Comparison of ENCODE assay signal across 9 mouse cellular contexts in genomic region chr11:58018287-58018686, GRCm38 (mm10). TPM values are rescaled to one million over a fixed set of nuclear protein-coding genes. Genes with fewer than 3 reads are reported as not detected.
DNase-seq lines count a peak whose midpoint lies in the region; ATAC-seq and TF ChIP-seq lines count a peak whose summit lies in the region.
"Had no signal": no experiment of that assay in that cellular context is flagged by ENCODE, and none has a peak within 500 bp of the region (broad histone marks: within the 10 kb centered on the region; RNA-seq: fewer than 3 reads in every experiment).

No protein-coding gene starts in this region.

- H3K4me2 ChIP-seq in kidney, postnatal 0 days (ENCODE audit: low read length) = no peak overlapping the region
- H3K4me2 ChIP-seq in liver, embryonic 12.5 days = peak overlapping the region; percentile 22

- H3K27me3 ChIP-seq in cerebellum, adult 2 months (ENCODE audit: control insufficient read depth, insufficient read depth, low read length) = no peaks in the 10 kb centered on the region
- no peaks in the 10 kb centered on the region for H3K27me3 ChIP-seq in kidney, postnatal 0 days (ENCODE audit: insufficient read depth, low read length)
- H3K27me3 ChIP-seq in liver, embryonic 12.5 days (replicated peaks) = no peaks in the 10 kb centered on the region

- peak in 1 of 2 experiments; percentile 53 for DNase-seq in cerebellum, adult 2 months
- DNase-seq in cerebellum, adult 9-11 months = no peak
- peak; percentile 54 for DNase-seq in kidney, postnatal 0 days (ENCODE audit: low spot score)
- DNase-seq in kidney, adult 18-20 months = no peak
- peak; percentile 55 for DNase-seq in ES-CJ7 (ENCODE audit: low read depth, low spot score)
- DNase-seq in cerebellum, postnatal 4 days (ENCODE audit: low spot score in 2 of 2) = no peak
- DNase-seq in spleen, postnatal 10 days (ENCODE audit: low spot score in 2 of 2) = no peak
- DNase-seq: layer of hippocampus, postnatal 36 days had no signal

- H3K27ac ChIP-seq in cerebellum, adult 2 months (ENCODE audit: insufficient read depth, low read length) = no peak overlapping the region
- H3K27ac ChIP-seq in kidney, postnatal 0 days = no peak overlapping the region
- peak overlapping the region; percentile 74 for H3K27ac ChIP-seq in liver, embryonic 12.5 days

- no peaks in the 10 kb centered on the region for H3K36me3 ChIP-seq in kidney, postnatal 0 days (ENCODE audit: insufficient read depth, low read length)
- 0 out of 2 replicates have a peak, but pooled peaks cover 10% of the 10 kb centered on the region for H3K36me3 ChIP-seq in liver, embryonic 12.5 days

- no peak for TF ChIP-seq POLR2A in cerebellum, adult 2 months (IDR thresholded peaks at IDR 0.05; ENCODE audit: borderline replicate concordance, insufficient read depth, low read length)

- WGBS in cerebellum, adult 2 months = 7% methylated on average over 2 of the region's 2 CpGs
- WGBS in kidney, postnatal 0 days = 48% methylated on average over 2 of the region's 2 CpGs
- WGBS in liver, embryonic 12.5 days (ENCODE audit: insufficient replicate concordance) = 50% methylated on average over 2 of the region's 2 CpGs

- no peak overlapping the region for H3K4me3 ChIP-seq in cerebellum, adult 2 months (replicated peaks; ENCODE audit: insufficient read depth, low read depth, low read length)
- H3K4me3 ChIP-seq in kidney, postnatal 0 days (replicated peaks; ENCODE audit: low read depth, low read length) = no peak overlapping the region
- H3K4me3 ChIP-seq in liver, embryonic 12.5 days = no peak overlapping the region

- TF ChIP-seq CTCF in cerebellum, adult 2 months (IDR thresholded peaks at IDR 0.05; ENCODE audit: borderline replicate concordance, insufficient read depth, low read depth, low read length) = peak; percentile 23; the same call in 1 of the 2 replicates
- peak; percentile 51 for TF ChIP-seq CTCF in kidney, postnatal 0 days (IDR thresholded peaks at IDR 0.05; ENCODE audit: low read depth)

- no peak for ATAC-seq in kidney, postnatal 0 days (replicated peaks; ENCODE audit: low FRiP score, low read depth)
- peak; percentile 54 for ATAC-seq in liver, embryonic 12.5 days

- peaks cover 21% of the 10 kb centered on the region for H3K4me1 ChIP-seq in cerebellum, adult 2 months (ENCODE audit: control insufficient read depth, insufficient read depth, low read length)
- peaks cover 33% of the 10 kb centered on the region for H3K4me1 ChIP-seq in kidney, postnatal 0 days (replicated peaks; ENCODE audit: insufficient read depth, low read length)
- peaks cover 96% of the 10 kb centered on the region for H3K4me1 ChIP-seq in liver, embryonic 12.5 days

- no peak overlapping the region for H3K9ac ChIP-seq in kidney, postnatal 0 days (ENCODE audit: low read depth, low read length)
- H3K9ac ChIP-seq in liver, embryonic 12.5 days = peak overlapping the region; percentile 39

- no peaks in the 10 kb centered on the region for H3K9me3 ChIP-seq in kidney, postnatal 0 days (replicated peaks; ENCODE audit: low read length)
- H3K9me3 ChIP-seq in liver, embryonic 12.5 days (replicated peaks) = no peaks in the 10 kb centered on the region

RNA-seq across cellular contexts. Expression of gene Larp1, which starts 9.4 kb away (rescaled TPM):
- 52.0 and 54.5 TPM in 2 replicates for polyA plus RNA-seq in cerebellum, adult 2 months (2012; rRNA removed)
- polyA plus RNA-seq in kidney, postnatal 0 days (2015; fragmentation: Nextera tagmentation; extraction: Ambion mirVana) = 12.9 and 14.0 TPM in 2 replicates
- polyA plus RNA-seq in liver, embryonic 12.5 days (2016; fragmentation: Nextera tagmentation; extraction: Ambion mirVana) = 41.6 and 42.4 TPM in 2 replicates

Comparison
In these comparisons a context has a peak if more than half of its experiments do, and no peak if none do; other contexts are left out.
1. DNase-seq: peak in kidney, postnatal 0 days (single experiment) and ES-CJ7 (single experiment); none in cerebellum, adult 9-11 months (single experiment), kidney, adult 18-20 months (single experiment), cerebellum, postnatal 4 days (0 of 2) and spleen, postnatal 10 days (0 of 2).